Mouse (Mus musculus): Measurements from ENCODE around the gene Dpp6. TPM values are rescaled to one million over a fixed set of nuclear protein-coding genes. Genes with fewer than 3 reads are reported as not detected.

Gene Dpp6
- total RNA-seq, 4 experiments from 2014 or later: 0.13 to 0.40 (median 0.24) TPM

GRCm38 (mm10) chr5:27056436-27056835, 239.4 kb downstream of the Dpp6 start:
- DNase-seq (ENCODE audit: low spot score in 2 of 2): no peak

GRCm38 (mm10) chr5:27060114-27060513, 243.1 kb downstream of the Dpp6 start:
- DNase-seq (ENCODE audit: low spot score in 2 of 2): no peak

- DNase-seq (ENCODE audit: low spot score in 2 of 2): no peak
Observed at GRCm38 (mm10) chr5:27063871-27064270, 246.9 kb downstream of the Dpp6 start.

GRCm38 (mm10) chr5:27066837-27067236, 249.8 kb downstream of the Dpp6 start:
- no peak for DNase-seq (ENCODE audit: low spot score in 2 of 2)

- no peak for DNase-seq (ENCODE audit: low spot score in 2 of 2)
Observed at GRCm38 (mm10) chr5:27075131-27075591, 258.2 kb downstream of the Dpp6 start.

GRCm38 (mm10) chr5:27076046-27076445, 259.0 kb downstream of the Dpp6 start:
- DNase-seq (ENCODE audit: low spot score in 2 of 2): no peak

- no peak for DNase-seq (ENCODE audit: low spot score in 2 of 2)
Observed at GRCm38 (mm10) chr5:27077821-27078220, 260.8 kb downstream of the Dpp6 start.

- no peak for DNase-seq (ENCODE audit: low spot score in 2 of 2)
Observed at GRCm38 (mm10) chr5:27081275-27081674, 264.3 kb downstream of the Dpp6 start.

GRCm38 (mm10) chr5:27083762-27084161, 266.8 kb downstream of the Dpp6 start:
- DNase-seq (ENCODE audit: low spot score in 2 of 2): no peak

- no peak for DNase-seq (ENCODE audit: low spot score in 2 of 2)
Observed at GRCm38 (mm10) chr5:27108221-27108620, 291.2 kb downstream of the Dpp6 start.

- no peak for DNase-seq (ENCODE audit: low spot score in 2 of 2)
Observed at GRCm38 (mm10) chr5:27122479-27122878, 305.5 kb downstream of the Dpp6 start.

- no peak for DNase-seq (ENCODE audit: low spot score in 2 of 2)
Observed at GRCm38 (mm10) chr5:27122944-27123343, 305.9 kb downstream of the Dpp6 start.

- no peak for DNase-seq (ENCODE audit: low spot score in 2 of 2)
Observed at GRCm38 (mm10) chr5:27126034-27126433, 309.0 kb downstream of the Dpp6 start.

- DNase-seq (ENCODE audit: low spot score in 2 of 2): no peak
Observed at GRCm38 (mm10) chr5:27133196-27133595, 316.2 kb downstream of the Dpp6 start.

GRCm38 (mm10) chr5:27134436-27135005, 317.5 kb downstream of the Dpp6 start:
- no peak for DNase-seq (ENCODE audit: low spot score in 2 of 2)

GRCm38 (mm10) chr5:27147397-27147945, 330.5 kb downstream of the Dpp6 start:
- no peak for DNase-seq (ENCODE audit: low spot score in 2 of 2)

GRCm38 (mm10) chr5:27151017-27151416, 334.0 kb downstream of the Dpp6 start:
- DNase-seq (ENCODE audit: low spot score in 2 of 2): no peak

- DNase-seq (ENCODE audit: low spot score in 2 of 2): no peak
Observed at GRCm38 (mm10) chr5:27155671-27156070, 338.7 kb downstream of the Dpp6 start.

- no peak for DNase-seq (ENCODE audit: low spot score in 2 of 2)
Observed at GRCm38 (mm10) chr5:27156366-27156765, 339.4 kb downstream of the Dpp6 start.

GRCm38 (mm10) chr5:27161122-27161645, 344.2 kb downstream of the Dpp6 start:
- no peak for DNase-seq (ENCODE audit: low spot score in 2 of 2)

- no peak for DNase-seq (ENCODE audit: low spot score in 2 of 2)
Observed at GRCm38 (mm10) chr5:27168550-27168949, 351.5 kb downstream of the Dpp6 start.

GRCm38 (mm10) chr5:27184963-27185362, 368.0 kb downstream of the Dpp6 start:
- no peak for DNase-seq (ENCODE audit: low spot score in 2 of 2)
